Mouse (Mus musculus): ENCODE results near the gene Sox8.

Sox8 gene

GRCm38 (mm10) chr17:25516315-25516714 is 54.2 kb downstream of the Sox8 start:
- in situ Hi-C loops (cut with MboI; ENCODE audit: low pct_unique_long_range_greater_than_20kb in 1 of 2, low sequenced_read_pairs in 2 of 2, unreplicated experiment in 1 of 2) = no loop called here

All from mouse embryonic stem cell (cell line).